Mouse (Mus musculus) neural tube, embryonic 14.5 days (tissue): Measurements from ENCODE around the gene Ralgapa2. TPM values are rescaled to one million over a fixed set of nuclear protein-coding genes. Genes with fewer than 3 reads are reported as not detected.
A peak's percentile ranks its signal among the peaks of the same experiment; 100 is the strongest.

Experiments used
- ATAC-seq: fragments of 200-750 bp; cut with Nextera tagmentation; 2 replicates; pipeline ENCODE4 v1.8.0; 2017; ENCODE audit warnings: low read depth, mild to moderate bottlenecking, moderate TSS enrichment, moderate library complexity
- H3K27ac ChIP-seq: fragments of 300-500 bp; sonication (generic); 2 replicates; pipeline ENCODE4 v1.5.1; 2014; ENCODE audit warnings: low read depth, mild to moderate bottlenecking, control low read depth, low read length, moderate library complexity, mixed read lengths
- H3K27me3 ChIP-seq: fragments of 300-500 bp; sonication (generic); 2 replicates; pipeline ENCODE4 v1.6.1; 2014; ENCODE audit warnings: low read length; ENCODE audit not compliant: control insufficient read depth, insufficient read depth
- H3K36me3 ChIP-seq: fragments of 300-500 bp; sonication (generic); 2 replicates; pipeline ENCODE4 v1.6.1; 2014; ENCODE audit warnings: low read length, mixed read lengths; ENCODE audit not compliant: control insufficient read depth, insufficient read depth
- H3K4me1 ChIP-seq: fragments of 300-500 bp; sonication (generic); 2 replicates; pipeline ENCODE4 v1.6.1; 2014; ENCODE audit warnings: low read length; ENCODE audit not compliant: control insufficient read depth, insufficient read depth
- H3K4me2 ChIP-seq: fragments of 300-500 bp; sonication (generic); 2 replicates; pipeline ENCODE4 v1.6.1; 2014; ENCODE audit warnings: mild to moderate bottlenecking, low read depth, low read length, control low read depth
- H3K4me3 ChIP-seq: fragments of 300-500 bp; sonication (generic); 2 replicates; pipeline ENCODE4 v1.5.1; 2014; ENCODE audit warnings: low read depth, low read length, control low read depth, mixed read lengths
- H3K9ac ChIP-seq: fragments of 300-500 bp; sonication (generic); replicated peaks from 2 replicates; pipeline ENCODE4 v1.6.1; 2014; ENCODE audit warnings: low read depth, mild to moderate bottlenecking, control low read depth, low read length, mixed read lengths
- H3K9me3 ChIP-seq: fragments of 300-500 bp; sonication (generic); 2 replicates; pipeline ENCODE4 v1.6.1; 2016; ENCODE audit warnings: low read length; ENCODE audit not compliant: control insufficient read depth
- WGBS: fragments of 180-500 bp; shearing (Covaris S2); extraction: QIAGEN DNeasy Blood & Tissue Kit; methylation state at CpG from one replicate; pipeline ENCODE4 v1.1.7; 2014; 5-methylcytosine and 5-hydroxymethylcytosine counted together
- polyA plus RNA-seq: library from polyadenylated mRNA; unstranded; fragments of >200 nt; fragmentation: Nextera tagmentation; extraction: Ambion mirVana; gene quantifications from 2 replicates; pipeline ENCODE4 v1.2.1, GENCODE M21; 2014

Gene Ralgapa2
- polyA plus RNA-seq, 1 experiment from 2014 or later = 16.1 TPM

- H3K27me3 ChIP-seq = no peaks in the 10 kb centered on the region
- H3K4me2 ChIP-seq = no peak overlapping the region
- H3K4me3 ChIP-seq = no peak overlapping the region
- no peaks in the 10 kb centered on the region for H3K36me3 ChIP-seq
- ATAC-seq = no peak
- WGBS = 37% methylated on average over 5 of the region's 5 CpGs
- 0 out of 2 replicates have a peak, but pooled peaks cover 11% of the 10 kb centered on the region for H3K4me1 ChIP-seq
- H3K9ac ChIP-seq = no peak overlapping the region
- H3K27ac ChIP-seq = no peak overlapping the region
- no peaks in the 10 kb centered on the region for H3K9me3 ChIP-seq
Measured at GRCm38 (mm10) chr2:146331894-146332476, 180.2 kb downstream of the Ralgapa2 start.

GRCm38 (mm10) chr2:146330772-146331281 is 181.3 kb downstream of the Ralgapa2 start:
- Histone ChIP-seq H3K4me1 (0 out of 2 replicates have a peak, but pooled peaks cover 11% of the 10 kb centered on the region), H3K9ac (no peak overlapping the region), H3K36me3 (no peaks in the 10 kb centered on the region), H3K4me3 (no peak overlapping the region), H3K27ac (0 out of 2 replicates have a peak overlapping the region, but pooled peaks have one; percentile 18), H3K27me3 (no peaks in the 10 kb centered on the region), H3K9me3 (no peaks in the 10 kb centered on the region), H3K4me2 (no peak overlapping the region)
- WGBS = 10% methylated on average over 8 of the region's 8 CpGs
- ATAC-seq = peak; percentile 93

GRCm38 (mm10) chr2:146330101-146330500 is 182.0 kb downstream of the Ralgapa2 start:
- WGBS = 97% methylated on average over 1 of the region's 1 CpGs
- no peak overlapping the region for H3K27ac ChIP-seq

GRCm38 (mm10) chr2:146326654-146327053 is 185.5 kb downstream of the Ralgapa2 start:
- WGBS = 44% methylated on average over 1 of the region's 1 CpGs
- no peak for ATAC-seq

More at GRCm38 (mm10) chr2:146330101-146330500, 182.0 kb downstream of the Ralgapa2 start:
- Histone ChIP-seq H3K36me3 (no peaks in the 10 kb centered on the region), H3K9ac (no peak overlapping the region), H3K4me1 (peaks cover 15% of the 10 kb centered on the region; the same call in 1 of the 2 replicates), H3K4me2 (no peak overlapping the region), H3K27me3 (no peaks in the 10 kb centered on the region), H3K4me3 (no peak overlapping the region), H3K9me3 (no peaks in the 10 kb centered on the region)
- ATAC-seq = no peak

GRCm38 (mm10) chr2:146324907-146325715 is 187.0 kb downstream of the Ralgapa2 start:
- H3K9ac ChIP-seq = peak overlapping the region; percentile 39
- no peaks in the 10 kb centered on the region for H3K36me3 ChIP-seq
- peak overlapping the region; percentile 26; the same call in 1 of the 2 replicates for H3K4me2 ChIP-seq
- 12% methylated on average over 15 of the region's 15 CpGs for WGBS
- no peak overlapping the region for H3K4me3 ChIP-seq
- no peaks in the 10 kb centered on the region for H3K27me3 ChIP-seq
- H3K27ac ChIP-seq = peak overlapping the region; percentile 10; the same call in 1 of the 2 replicates
- ATAC-seq = peak; percentile 85
- no peaks in the 10 kb centered on the region for H3K9me3 ChIP-seq
- peaks cover 16% of the 10 kb centered on the region for H3K4me1 ChIP-seq

More at GRCm38 (mm10) chr2:146326654-146327053, 185.5 kb downstream of the Ralgapa2 start:
- Histone ChIP-seq H3K9me3 (no peaks in the 10 kb centered on the region), H3K9ac (no peak overlapping the region), H3K27ac (no peak overlapping the region), H3K4me2 (no peak overlapping the region), H3K4me3 (no peak overlapping the region), H3K36me3 (no peaks in the 10 kb centered on the region), H3K4me1 (peaks cover 25% of the 10 kb centered on the region), H3K27me3 (no peaks in the 10 kb centered on the region)

- ATAC-seq = peak; percentile 29; the same call in 1 of the 2 replicates
- peak overlapping the region; percentile 26; the same call in 1 of the 2 replicates for H3K4me2 ChIP-seq
- H3K9ac ChIP-seq = peak overlapping the region; percentile 39; the same call in 1 of the 2 replicates
- H3K36me3 ChIP-seq = no peaks in the 10 kb centered on the region
- H3K27me3 ChIP-seq = no peaks in the 10 kb centered on the region
- no peaks in the 10 kb centered on the region for H3K9me3 ChIP-seq
- H3K4me1 ChIP-seq = peaks cover 13% of the 10 kb centered on the region
- WGBS = 58% methylated on average over 3 of the region's 3 CpGs
- H3K4me3 ChIP-seq = no peak overlapping the region
- peak overlapping the region; percentile 10; the same call in 1 of the 2 replicates for H3K27ac ChIP-seq
Measured at GRCm38 (mm10) chr2:146324140-146324906, 187.8 kb downstream of the Ralgapa2 start.

- 87% methylated on average over 4 of the region's 4 CpGs for WGBS
- Histone ChIP-seq H3K4me2 (no peak overlapping the region), H3K9ac (no peak overlapping the region), H3K27me3 (no peaks in the 10 kb centered on the region), H3K27ac (no peak overlapping the region), H3K4me1 (peaks cover 13% of the 10 kb centered on the region), H3K36me3 (no peaks in the 10 kb centered on the region), H3K4me3 (no peak overlapping the region), H3K9me3 (no peaks in the 10 kb centered on the region)
- no peak for ATAC-seq
Measured at GRCm38 (mm10) chr2:146323528-146323927, 188.6 kb downstream of the Ralgapa2 start.

GRCm38 (mm10) chr2:146322770-146323169 is 189.4 kb downstream of the Ralgapa2 start:
- Histone ChIP-seq H3K9ac (no peak overlapping the region), H3K9me3 (no peaks in the 10 kb centered on the region), H3K4me3 (no peak overlapping the region), H3K27me3 (no peaks in the 10 kb centered on the region), H3K4me1 (peaks cover 13% of the 10 kb centered on the region), H3K4me2 (no peak overlapping the region), H3K36me3 (no peaks in the 10 kb centered on the region), H3K27ac (no peak overlapping the region)
- 77% methylated on average over 2 of the region's 2 CpGs for WGBS
- ATAC-seq = no peak
